Mouse (Mus musculus): ENCODE measurements at regions not wholly inside any gene's neighbourhood (a gene's known extent, or its start where the extent isn't known, plus 50 kb on each side); places are given as distances from the start of the nearest gene placed in this dataset.
A peak's percentile ranks its signal among the peaks of the same experiment; 100 is the strongest.

DNA sequence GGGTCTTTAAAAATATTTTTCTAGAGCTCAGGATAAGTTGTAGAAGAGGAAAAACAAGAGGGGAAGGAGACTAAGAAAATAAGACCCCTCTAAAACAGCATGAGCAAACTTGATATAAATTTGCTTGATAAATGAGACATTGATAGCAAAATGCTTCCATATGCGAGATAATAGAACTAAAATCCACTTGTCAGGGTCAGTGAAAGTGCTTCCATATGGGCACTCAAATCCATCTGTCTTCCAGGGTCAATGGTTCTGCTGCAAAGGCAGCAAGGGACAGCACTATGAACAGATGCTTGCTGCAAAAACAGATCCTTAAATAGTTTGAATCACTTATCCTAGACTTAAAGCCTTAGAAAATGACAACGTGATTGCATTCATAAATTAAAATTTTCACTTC, 704.7 kb downstream of the Slitrk1 start:
- Histone ChIP-seq H3K4me3 (ENCODE audit: low read depth, low read length) (no peak overlapping the region), H3K4me2 (ENCODE audit: low read depth, low read length) (no peak overlapping the region), H3K9me3 (replicated peaks; ENCODE audit: control insufficient read depth, low read length) (no peaks in the 10 kb centered on the region), H3K36me3 (replicated peaks; ENCODE audit: control insufficient read depth, insufficient read depth, low read depth, low read length) (no peaks in the 10 kb centered on the region), H3K4me1 (ENCODE audit: control insufficient read depth, insufficient read depth, low read length) (no peaks in the 10 kb centered on the region), H3K27me3 (ENCODE audit: control insufficient read depth, insufficient read depth, low read length) (no peaks in the 10 kb centered on the region), H3K9ac (replicated peaks; ENCODE audit: low read length) (no peak overlapping the region), H3K27ac (replicated peaks; ENCODE audit: low read depth, low read length) (no peak overlapping the region)
- DNase-seq (ENCODE audit: low spot score) (peak; percentile 71), ATAC-seq (replicated peaks; ENCODE audit: insufficient number of reproducible peaks, low FRiP score, low TSS enrichment, low read depth) (no peak)
- 33% methylated on average over 2 of the region's 2 CpGs for WGBS

GRCm38 (mm10) chr14:108199133-108199532, 714.8 kb downstream of the Slitrk1 start:
- no peaks in the 10 kb centered on the region for H3K36me3 ChIP-seq (replicated peaks; ENCODE audit: control insufficient read depth, insufficient read depth, low read depth, low read length)
- H3K9me3 ChIP-seq (replicated peaks; ENCODE audit: control insufficient read depth, low read length) = no peaks in the 10 kb centered on the region
- no peak overlapping the region for H3K4me2 ChIP-seq (ENCODE audit: low read depth, low read length)
- 42% methylated on average over 2 of the region's 2 CpGs for WGBS
- ATAC-seq (replicated peaks; ENCODE audit: insufficient number of reproducible peaks, low FRiP score, low TSS enrichment, low read depth) (peak; percentile 75; the same call in 1 of the 2 replicates), DNase-seq (ENCODE audit: low spot score) (peak; percentile 22)
- no peak overlapping the region for H3K9ac ChIP-seq (replicated peaks; ENCODE audit: low read length)
- H3K4me3 ChIP-seq (ENCODE audit: low read depth, low read length) = no peak overlapping the region
- H3K27me3 ChIP-seq (ENCODE audit: control insufficient read depth, insufficient read depth, low read length) = no peaks in the 10 kb centered on the region
- H3K4me1 ChIP-seq (ENCODE audit: control insufficient read depth, insufficient read depth, low read length) = no peaks in the 10 kb centered on the region
- H3K27ac ChIP-seq (replicated peaks; ENCODE audit: low read depth, low read length) = no peak overlapping the region

DNA sequence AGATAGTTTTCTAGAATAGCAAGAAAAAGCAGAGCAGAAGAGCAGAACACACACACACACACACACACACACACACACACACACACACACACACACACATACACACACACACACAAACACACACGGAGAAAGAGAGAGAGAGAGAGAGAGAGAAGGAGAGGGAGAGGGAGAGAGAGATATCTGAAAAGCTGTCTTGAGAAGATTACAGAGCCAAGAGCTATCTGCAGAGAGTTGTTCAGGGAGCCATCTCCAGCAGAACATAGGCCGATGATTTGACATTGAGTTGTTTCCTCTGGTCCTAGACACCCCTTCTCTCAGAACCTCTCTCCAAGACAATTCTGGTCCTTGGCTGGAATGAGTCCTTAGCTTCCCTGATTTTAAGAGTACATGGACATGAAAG, 733.0 kb downstream of the Slitrk1 start:
- no peaks in the 10 kb centered on the region for H3K4me1 ChIP-seq (ENCODE audit: control insufficient read depth, insufficient read depth, low read length)
- H3K9ac ChIP-seq (replicated peaks; ENCODE audit: low read length) = no peak overlapping the region
- H3K4me2 ChIP-seq (ENCODE audit: low read depth, low read length) = no peak overlapping the region
- ATAC-seq (replicated peaks; ENCODE audit: insufficient number of reproducible peaks, low FRiP score, low TSS enrichment, low read depth) = no peak
- H3K4me3 ChIP-seq (ENCODE audit: low read depth, low read length) = no peak overlapping the region
- WGBS = 81% methylated on average over 2 of the region's 2 CpGs
- no peaks in the 10 kb centered on the region for H3K36me3 ChIP-seq (replicated peaks; ENCODE audit: control insufficient read depth, insufficient read depth, low read depth, low read length)
- H3K9me3 ChIP-seq (replicated peaks; ENCODE audit: control insufficient read depth, low read length) = no peaks in the 10 kb centered on the region
- no peaks in the 10 kb centered on the region for H3K27me3 ChIP-seq (ENCODE audit: control insufficient read depth, insufficient read depth, low read length)
- no peak for DNase-seq (ENCODE audit: low spot score)
- no peak overlapping the region for H3K27ac ChIP-seq (replicated peaks; ENCODE audit: low read depth, low read length)

DNA sequence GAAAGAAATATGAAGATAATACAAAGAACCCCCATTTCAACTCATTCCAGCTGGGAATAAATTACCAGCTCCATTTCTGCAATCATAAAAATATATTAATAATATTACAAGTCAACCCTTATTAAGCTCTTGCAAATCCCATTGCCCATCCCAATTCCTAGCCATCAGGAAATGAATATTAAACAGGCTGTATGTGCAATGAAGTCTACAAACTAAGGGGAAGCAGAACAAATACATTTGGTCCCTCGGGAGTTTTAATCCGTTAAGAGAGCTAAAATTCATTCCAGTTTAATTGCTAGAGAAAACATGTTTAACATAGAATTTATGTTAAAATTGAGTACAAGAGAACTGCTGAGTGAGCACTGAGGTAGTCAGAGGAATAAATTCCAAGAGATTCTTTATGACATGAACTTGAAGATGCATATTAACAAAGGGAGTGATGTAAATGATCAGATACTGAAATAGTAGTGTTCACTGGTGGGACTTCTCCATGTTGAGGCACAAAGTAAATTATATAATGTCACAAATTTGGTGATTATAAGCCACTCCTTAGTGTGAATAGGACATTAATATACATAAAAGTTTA, 738.6 kb downstream of the Slitrk1 start:
- 89% methylated on average over 2 of the region's 2 CpGs for WGBS
- Histone ChIP-seq H3K36me3 (replicated peaks; ENCODE audit: control insufficient read depth, insufficient read depth, low read depth, low read length) (no peaks in the 10 kb centered on the region), H3K4me1 (ENCODE audit: control insufficient read depth, insufficient read depth, low read length) (no peaks in the 10 kb centered on the region), H3K4me2 (ENCODE audit: low read depth, low read length) (no peak overlapping the region), H3K4me3 (ENCODE audit: low read depth, low read length) (no peak overlapping the region), H3K9ac (replicated peaks; ENCODE audit: low read length) (no peak overlapping the region), H3K9me3 (replicated peaks; ENCODE audit: control insufficient read depth, low read length) (no peaks in the 10 kb centered on the region), H3K27me3 (ENCODE audit: control insufficient read depth, insufficient read depth, low read length) (no peaks in the 10 kb centered on the region), H3K27ac (replicated peaks; ENCODE audit: low read depth, low read length) (no peak overlapping the region)
- ATAC-seq (replicated peaks; ENCODE audit: insufficient number of reproducible peaks, low FRiP score, low TSS enrichment, low read depth) (no peak), DNase-seq (ENCODE audit: low spot score) (no peak)

DNA sequence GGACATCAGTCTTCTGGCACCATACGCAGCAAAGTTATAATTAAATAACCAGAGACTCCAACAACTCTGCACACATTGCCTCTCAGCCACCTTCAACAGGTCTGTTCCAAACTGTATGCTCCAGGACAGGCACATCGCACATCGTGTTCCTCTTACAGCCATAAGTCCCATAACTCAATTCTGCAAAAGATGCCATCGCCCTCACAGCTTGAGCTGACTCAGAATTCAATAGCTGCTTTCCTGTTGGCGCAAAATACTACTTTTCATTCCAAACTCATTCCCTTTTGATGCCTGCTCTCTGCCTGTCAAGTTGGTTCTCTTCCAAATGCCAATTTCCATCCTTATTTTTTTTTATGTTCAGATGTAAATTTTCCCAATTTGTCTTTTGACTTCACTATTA, 761.0 kb downstream of the Slitrk1 start:
- WGBS = 81% methylated on average over 5 of the region's 5 CpGs
- Histone ChIP-seq H3K36me3 (replicated peaks; ENCODE audit: control insufficient read depth, insufficient read depth, low read depth, low read length) (no peaks in the 10 kb centered on the region), H3K9ac (replicated peaks; ENCODE audit: low read length) (no peak overlapping the region), H3K9me3 (replicated peaks; ENCODE audit: control insufficient read depth, low read length) (no peaks in the 10 kb centered on the region), H3K4me1 (ENCODE audit: control insufficient read depth, insufficient read depth, low read length) (no peaks in the 10 kb centered on the region), H3K27me3 (ENCODE audit: control insufficient read depth, insufficient read depth, low read length) (no peaks in the 10 kb centered on the region), H3K4me2 (ENCODE audit: low read depth, low read length) (no peak overlapping the region), H3K27ac (replicated peaks; ENCODE audit: low read depth, low read length) (no peak overlapping the region), H3K4me3 (ENCODE audit: low read depth, low read length) (no peak overlapping the region)
- DNase-seq (ENCODE audit: low spot score) (no peak), ATAC-seq (replicated peaks; ENCODE audit: insufficient number of reproducible peaks, low FRiP score, low TSS enrichment, low read depth) (no peak)

GRCm38 (mm10) chr14:108123147-108123546, 790.8 kb downstream of the Slitrk1 start:
- Histone ChIP-seq H3K27me3 (ENCODE audit: control insufficient read depth, insufficient read depth, low read length) (no peaks in the 10 kb centered on the region), H3K9ac (replicated peaks; ENCODE audit: low read length) (no peak overlapping the region), H3K9me3 (replicated peaks; ENCODE audit: control insufficient read depth, low read length) (no peaks in the 10 kb centered on the region), H3K4me2 (ENCODE audit: low read depth, low read length) (no peak overlapping the region), H3K4me1 (ENCODE audit: control insufficient read depth, insufficient read depth, low read length) (no peaks in the 10 kb centered on the region), H3K36me3 (replicated peaks; ENCODE audit: control insufficient read depth, insufficient read depth, low read depth, low read length) (no peaks in the 10 kb centered on the region), H3K27ac (replicated peaks; ENCODE audit: low read depth, low read length) (no peak overlapping the region), H3K4me3 (ENCODE audit: low read depth, low read length) (no peak overlapping the region)
- DNase-seq (ENCODE audit: low spot score) (no peak), ATAC-seq (replicated peaks; ENCODE audit: insufficient number of reproducible peaks, low FRiP score, low TSS enrichment, low read depth) (no peak)
- whole genome bisulfite sequencing = 97% methylated on average over 2 of the region's 2 CpGs

- H3K4me1 ChIP-seq (ENCODE audit: control insufficient read depth, insufficient read depth, low read length) = no peaks in the 10 kb centered on the region
- no peak for ATAC-seq (replicated peaks; ENCODE audit: insufficient number of reproducible peaks, low FRiP score, low TSS enrichment, low read depth)
- whole genome bisulfite sequencing = 80% methylated on average over 2 of the region's 2 CpGs
Measured at GRCm38 (mm10) chr14:108105009-108105408, 808.9 kb downstream of the Slitrk1 start.

GRCm38 (mm10) chr14:108090965-108091364, 823.0 kb downstream of the Slitrk1 start:
- Histone ChIP-seq H3K36me3 (replicated peaks; ENCODE audit: control insufficient read depth, insufficient read depth, low read depth, low read length) (no peaks in the 10 kb centered on the region), H3K4me1 (ENCODE audit: control insufficient read depth, insufficient read depth, low read length) (no peaks in the 10 kb centered on the region), H3K27ac (replicated peaks; ENCODE audit: low read depth, low read length) (no peak overlapping the region), H3K27me3 (ENCODE audit: control insufficient read depth, insufficient read depth, low read length) (no peaks in the 10 kb centered on the region), H3K9ac (replicated peaks; ENCODE audit: low read length) (no peak overlapping the region), H3K4me3 (ENCODE audit: low read depth, low read length) (no peak overlapping the region), H3K9me3 (replicated peaks; ENCODE audit: control insufficient read depth, low read length) (no peaks in the 10 kb centered on the region), H3K4me2 (ENCODE audit: low read depth, low read length) (no peak overlapping the region)
- ATAC-seq (replicated peaks; ENCODE audit: insufficient number of reproducible peaks, low FRiP score, low TSS enrichment, low read depth) = no peak
- 85% methylated on average over 2 of the region's 2 CpGs for WGBS
- DNase-seq (ENCODE audit: low spot score) = no peak

More at GRCm38 (mm10) chr14:108105009-108105408, 808.9 kb downstream of the Slitrk1 start:
- Histone ChIP-seq H3K36me3 (replicated peaks; ENCODE audit: control insufficient read depth, insufficient read depth, low read depth, low read length) (no peaks in the 10 kb centered on the region), H3K27ac (replicated peaks; ENCODE audit: low read depth, low read length) (no peak overlapping the region), H3K4me3 (ENCODE audit: low read depth, low read length) (no peak overlapping the region), H3K9ac (replicated peaks; ENCODE audit: low read length) (no peak overlapping the region), H3K9me3 (replicated peaks; ENCODE audit: control insufficient read depth, low read length) (no peaks in the 10 kb centered on the region), H3K4me2 (ENCODE audit: low read depth, low read length) (no peak overlapping the region), H3K27me3 (ENCODE audit: control insufficient read depth, insufficient read depth, low read length) (no peaks in the 10 kb centered on the region)
- no peak for DNase-seq (ENCODE audit: low spot score)

Data from embryonic facial prominence, embryonic 11.5 days (tissue).